Mouse (Mus musculus): ENCODE measurements around the gene Bnc1. TPM values are rescaled to one million over a fixed set of nuclear protein-coding genes. Genes with fewer than 3 reads are reported as not detected.

Bnc1 gene
- total RNA-seq (2023): not detected in 2 replicates

DNA sequence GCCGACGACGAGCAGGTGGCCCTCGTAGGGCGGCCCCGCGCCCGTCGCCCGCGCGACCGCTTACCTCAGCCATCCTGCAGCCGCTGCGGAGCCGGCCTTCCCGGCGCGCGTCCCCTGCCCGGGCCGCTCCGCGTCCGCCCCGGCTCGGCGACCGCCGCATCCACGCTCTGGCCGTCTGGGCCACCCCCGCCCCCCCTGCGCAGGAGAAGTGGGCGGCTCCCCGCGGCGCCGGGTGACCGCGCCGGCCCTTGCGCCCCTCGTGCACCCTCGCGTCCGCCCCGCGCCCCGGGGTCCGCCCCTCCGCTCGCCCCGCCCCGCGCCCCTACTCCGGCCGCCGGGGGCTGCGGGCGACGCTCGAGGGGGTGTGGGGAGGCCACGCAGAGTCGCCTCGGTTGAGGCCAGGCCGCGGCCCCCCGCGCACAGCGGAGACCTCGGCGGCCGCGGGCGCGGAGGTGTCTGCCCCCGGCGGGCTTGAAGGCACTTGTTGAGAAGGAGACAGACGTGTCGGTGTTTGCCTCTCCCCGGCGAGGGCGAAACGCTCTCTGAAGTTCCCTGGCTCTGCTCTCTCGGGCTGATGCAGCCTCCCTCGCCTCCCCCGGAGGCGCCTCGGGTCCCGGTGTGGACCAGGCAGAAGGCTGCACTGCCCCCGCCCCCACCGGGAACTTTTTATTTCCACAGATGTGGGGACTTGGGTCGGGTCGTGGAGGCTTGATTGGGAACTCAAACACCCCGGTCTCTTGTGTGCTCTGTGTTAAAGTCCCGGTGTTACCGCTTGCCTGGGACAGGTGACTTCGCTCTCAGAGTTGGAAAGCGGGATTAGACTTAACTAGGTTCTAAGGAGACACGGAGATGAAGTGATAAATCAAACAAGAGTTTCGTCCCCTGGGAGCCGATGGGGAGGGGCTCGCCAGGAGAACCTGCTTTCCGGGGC, at the start of gene Bnc1:
TSS of gene Bnc1 (minus strand) at position 162 of the 931 bp plus-strand sequence.

GRCm38 (mm10) chr7:81934267-81934745, 57.8 kb downstream of the Bnc1 start, which contains the start of gene Hdgfl3:
Gene Hdgfl3 (minus strand): TSS chr7:81934473.

Other genes starting within 250 kb of the Bnc1 start
- gene Ramac, start 229.4 kb downstream of the Bnc1 start, total RNA-seq (2023): 59.8 and 63.1 TPM in 2 replicates
- 8.8 and 10.9 TPM in 2 replicates for gene 3110040N11Rik, start 202.8 kb downstream of the Bnc1 start, total RNA-seq (2023)
- gene Btbd1, start 162.9 kb downstream of the Bnc1 start, total RNA-seq (2023): 37.0 and 41.4 TPM in 2 replicates
- not detected in 2 replicates for gene Gm10160, start 136.5 kb downstream of the Bnc1 start, total RNA-seq (2023)
- gene Tm6sf1, start 133.3 kb downstream of the Bnc1 start, total RNA-seq (2023): 169 and 195 TPM in 2 replicates
- gene Hdgfl3, start 57.8 kb downstream of the Bnc1 start, total RNA-seq (2023): 0.25 TPM in 1 of 2 replicates, not detected in the other
- not detected in 2 replicates for gene Sh3gl3, start 181.5 kb upstream of the Bnc1 start, total RNA-seq (2023)